Mouse (Mus musculus) embryonic facial prominence, embryonic 15.5 days (tissue): Measurements from ENCODE around the gene Dagla. TPM values are rescaled to one million over a fixed set of nuclear protein-coding genes. Genes with fewer than 3 reads are reported as not detected.

ENCODE experiments used
- ATAC-seq: fragments of 200-750 bp; cut with Nextera tagmentation; 2 replicates; pipeline ENCODE4 v1.8.0; 2017; ENCODE audit warnings: low read depth, moderate TSS enrichment; ENCODE audit not compliant: insufficient number of reproducible peaks, low FRiP score, low TSS enrichment
- H3K27ac ChIP-seq: fragments of 300-500 bp; sonication (generic); replicated peaks from 2 replicates; pipeline ENCODE4 v1.5.1; 2015; ENCODE audit warnings: mild to moderate bottlenecking, inconsistent platforms
- H3K27me3 ChIP-seq: fragments of 300-500 bp; sonication (generic); 2 replicates; pipeline ENCODE4 v1.6.1; 2015; ENCODE audit warnings: inconsistent platforms
- H3K36me3 ChIP-seq: fragments of 300-500 bp; sonication (generic); 2 replicates; pipeline ENCODE4 v1.6.1; 2015; ENCODE audit warnings: mild to moderate bottlenecking, inconsistent platforms
- H3K4me1 ChIP-seq: fragments of 300-500 bp; sonication (generic); 2 replicates; pipeline ENCODE4 v1.6.1; 2015; ENCODE audit warnings: inconsistent platforms
- H3K4me2 ChIP-seq: fragments of 300-500 bp; sonication (generic); replicated peaks from 2 replicates; pipeline ENCODE4 v1.6.1; 2015; ENCODE audit warnings: mild to moderate bottlenecking, inconsistent platforms
- H3K4me3 ChIP-seq: fragments of 300-500 bp; sonication (generic); replicated peaks from 2 replicates; pipeline ENCODE4 v1.5.1; 2015; ENCODE audit warnings: mild to moderate bottlenecking, inconsistent platforms
- H3K9ac ChIP-seq: fragments of 300-500 bp; sonication (generic); 2 replicates; pipeline ENCODE4 v1.6.1; 2015; ENCODE audit warnings: inconsistent platforms
- H3K9me3 ChIP-seq: fragments of 300-500 bp; sonication (generic); replicated peaks from 2 replicates; pipeline ENCODE4 v1.6.1; 2016; ENCODE audit warnings: inconsistent platforms
- WGBS: fragments of 180-500 bp; shearing (Covaris S2); methylation state at CpG from one replicate; pipeline ENCODE4 v1.1.7; 2015; 5-methylcytosine and 5-hydroxymethylcytosine counted together
- polyA plus RNA-seq: library from polyadenylated mRNA; unstranded; fragments of >200 nt; fragmentation: Nextera tagmentation; extraction: Ambion mirVana; gene quantifications from 2 replicates; pipeline ENCODE4 v1.2.1, GENCODE M21; 2015

The Dagla gene
- polyA plus RNA-seq, 1 experiment from 2014 or later: 2.8 TPM

DNA sequence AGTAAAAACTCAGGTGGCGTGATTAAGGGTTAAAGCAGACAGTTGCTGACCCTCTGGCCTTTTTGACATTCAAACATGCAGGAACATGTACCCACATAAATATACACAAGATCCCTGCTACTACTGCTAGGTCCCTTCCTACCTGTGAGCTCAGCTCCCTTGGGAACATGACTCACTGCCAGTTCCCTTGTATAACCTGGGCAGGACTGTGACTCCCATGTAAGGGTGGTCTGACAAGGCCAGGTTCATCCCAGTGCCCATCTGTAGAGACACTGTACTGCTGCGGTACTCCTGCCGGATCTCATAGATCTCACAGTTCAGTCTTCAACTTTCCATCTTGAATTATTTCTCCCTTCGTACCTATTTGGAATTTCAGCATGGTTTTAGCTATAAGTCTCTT lies 107.5 kb downstream of the Dagla start:
- H3K4me1 ChIP-seq: no peaks in the 10 kb centered on the region
- no peaks in the 10 kb centered on the region for H3K27me3 ChIP-seq
- H3K27ac ChIP-seq: no peak overlapping the region
- WGBS: 82% methylated on average over 4 of the region's 4 CpGs
- H3K9me3 ChIP-seq: no peaks in the 10 kb centered on the region
- H3K4me2 ChIP-seq: no peak overlapping the region
- H3K4me3 ChIP-seq: no peak overlapping the region
- no peak overlapping the region for H3K9ac ChIP-seq
- no peak for ATAC-seq
- peaks cover 65% of the 10 kb centered on the region for H3K36me3 ChIP-seq

Other genes with a start within 250 kb of the Dagla start
- gene Fads2, start 203.1 kb downstream of the Dagla start, polyA plus RNA-seq: 59.4 and 61.3 TPM in 2 replicates
- gene Fads1, start 122.0 kb downstream of the Dagla start, polyA plus RNA-seq: 77.6 and 78.2 TPM in 2 replicates
- gene Tmem258, start 100.9 kb downstream of the Dagla start, polyA plus RNA-seq: 449 and 454 TPM in 2 replicates
- gene Fen1, start 100.7 kb downstream of the Dagla start, polyA plus RNA-seq: 62.2 and 65.8 TPM in 2 replicates
- 0.41 and 0.65 TPM in 2 replicates for gene Myrf, start 64.1 kb downstream of the Dagla start, polyA plus RNA-seq
- gene Syt7, start 84.2 kb upstream of the Dagla start, polyA plus RNA-seq: 0.95 and 1.1 TPM in 2 replicates
- gene Lrrc10b, start 152.6 kb upstream of the Dagla start, polyA plus RNA-seq: 1.9 and 2.4 TPM in 2 replicates
- gene Ppp1r32, start 178.1 kb upstream of the Dagla start, polyA plus RNA-seq: 3.6 and 6.8 TPM in 2 replicates
- 43.1 and 49.5 TPM in 2 replicates for gene Cpsf7, start 220.4 kb upstream of the Dagla start, polyA plus RNA-seq
- 53.6 and 58.6 TPM in 2 replicates for gene Sdhaf2, start 221.3 kb upstream of the Dagla start, polyA plus RNA-seq